Mouse (Mus musculus): ENCODE results near the gene Amt.

GRCm38 (mm10) chr9:108305170-108305569 is 8.5 kb downstream of the Amt start:
- TF ChIP-seq POLR2A (IDR thresholded peaks at IDR 0.05; ENCODE audit: control insufficient read depth, low read depth, low read length) (no peak), CTCF (IDR thresholded peaks at IDR 0.05; ENCODE audit: control insufficient read depth, insufficient read depth, insufficient replicate concordance, low read depth, low read length) (no peak)
